Mouse (Mus musculus) left cerebral cortex, postnatal 14 days (tissue): ENCODE data around the gene Zfp870. TPM values are rescaled to one million over a fixed set of nuclear protein-coding genes. Genes with fewer than 3 reads are reported as not detected.

ENCODE experiments used
- DNase-seq, 2 experiments: peaks; one replicate each; pipeline ENCODE4 v3.0.0; 2021 to 2022; ENCODE audit warnings: low spot score in 2 of 2, mixed read lengths in 1 of 2
- intact Hi-C: fragments of 180-260 bp; cut with DNase I; formaldehyde crosslinking; loops from one replicate; pipeline ENCODE4 v1.15.1; 2025
- long read RNA-seq, 2 experiments: library from polyadenylated mRNA; stranded (forward); transcript quantifications; one replicate each; pipeline ENCODE4 v2.0.0; 2021
- total RNA-seq, 2 experiments: library from RNA; stranded (reverse); gene quantifications; 2 replicates each; pipeline ENCODE4 v1.2.3; 2021

The Zfp870 gene
- total RNA-seq = 1 to 10 TPM; 8.0 to 8.3 TPM
- long read RNA-seq, experiment 1, full-length matches to known transcripts = 4 of 9 reads
- long read RNA-seq, experiment 1, partial matches to known transcripts = 1 of 9 reads
- long read RNA-seq, experiment 1, other reads (novel, unspliced or antisense) = 4 of 9 reads
- long read RNA-seq, experiment 2, full-length matches to known transcripts = 4 of 9 reads
- long read RNA-seq, experiment 2, partial matches to known transcripts = 0 of 9 reads
- long read RNA-seq, experiment 2, other reads (novel, unspliced or antisense) = 5 of 9 reads

- intact Hi-C loops = no loop called here
- peak; percentile 91 to 96 for DNase-seq
These were observed at the start of gene Zfp870 for GRCm38 (mm10) chr17:32891239-32892180. TSS of gene Zfp870 (minus strand) at chr17:32891642.

DNA sequence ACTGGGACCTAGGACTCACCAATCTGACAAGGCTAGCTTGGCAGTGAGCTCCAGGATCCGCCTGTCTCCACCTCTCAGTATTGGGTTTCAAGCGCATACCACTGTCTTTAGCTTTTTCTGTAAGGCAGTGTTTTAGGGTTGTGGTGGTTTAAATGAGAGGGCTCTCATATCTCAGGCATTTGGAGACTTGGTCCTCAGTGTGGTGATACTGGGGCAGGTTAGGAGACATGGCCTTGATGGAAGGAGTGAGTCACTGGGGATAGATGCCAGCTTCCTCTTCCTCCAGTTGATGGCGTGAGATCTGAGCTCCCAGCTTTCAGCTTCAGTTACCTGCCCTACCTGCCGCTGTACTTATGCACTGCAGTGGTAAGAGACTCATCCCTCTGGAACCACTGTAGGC lies 48.4 kb upstream of the Zfp870 start:
- no peak for DNase-seq
- intact Hi-C loops = no loop called here

DNA sequence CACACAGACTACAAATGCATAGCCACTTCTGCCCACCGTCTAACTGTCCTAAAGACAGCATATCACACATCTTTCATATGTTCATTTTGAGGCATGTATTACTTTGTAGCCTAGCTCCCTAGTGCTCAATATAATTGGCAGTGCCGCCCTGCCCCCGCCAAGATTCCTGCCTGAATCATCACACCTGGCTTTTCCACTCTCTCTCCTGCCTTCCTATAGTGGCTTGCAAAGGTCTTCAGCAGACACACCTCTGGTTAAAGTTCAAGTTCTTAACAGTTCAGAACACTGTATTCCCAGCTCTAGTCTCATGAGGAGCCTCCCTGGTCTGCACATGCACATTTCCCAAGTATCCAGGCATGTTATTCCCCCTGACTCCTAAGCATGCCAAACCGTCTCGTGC lies 36.4 kb upstream of the Zfp870 start:
- intact Hi-C loops = no loop called here
- DNase-seq = no peak

DNA sequence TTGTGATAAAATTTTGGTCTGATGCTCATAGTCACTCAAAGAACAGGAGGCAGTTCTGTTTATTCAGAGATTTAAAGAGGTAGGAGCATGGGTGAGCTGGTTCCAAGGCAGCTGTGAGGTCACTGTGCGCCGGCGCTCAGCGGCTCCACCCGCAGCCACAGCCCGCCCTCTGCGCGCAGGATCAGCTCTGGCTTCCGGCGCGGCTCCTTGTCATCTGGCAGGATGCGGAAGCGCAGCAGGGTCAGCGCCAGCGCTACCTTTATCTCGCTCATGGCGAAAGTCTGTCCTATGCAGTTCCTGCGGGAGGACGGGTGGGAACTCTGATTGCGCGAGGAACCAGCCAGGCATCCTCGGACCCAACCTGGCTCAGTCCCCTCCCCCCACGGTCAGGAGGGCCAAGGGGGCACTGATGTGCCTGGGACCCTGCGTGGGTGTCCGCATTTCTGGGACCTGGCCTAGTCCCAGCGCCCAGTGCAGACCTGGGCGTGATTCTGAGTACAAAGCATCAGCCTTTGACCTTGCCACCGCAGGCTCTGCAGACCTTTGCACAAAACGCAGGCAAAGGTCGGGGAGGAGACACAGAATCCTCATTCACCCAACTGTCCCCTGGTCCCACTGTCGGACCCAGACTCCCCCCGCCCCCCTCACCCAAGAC lies 33.3 kb upstream of the Zfp870 start:
- DNase-seq = peak; percentile 71 to 74
- intact Hi-C loops = no loop called here

GRCm38 (mm10) chr17:32923681-32924080 lies 32.2 kb upstream of the Zfp870 start:
- DNase-seq = no peak
- intact Hi-C loops = no loop called here

DNA sequence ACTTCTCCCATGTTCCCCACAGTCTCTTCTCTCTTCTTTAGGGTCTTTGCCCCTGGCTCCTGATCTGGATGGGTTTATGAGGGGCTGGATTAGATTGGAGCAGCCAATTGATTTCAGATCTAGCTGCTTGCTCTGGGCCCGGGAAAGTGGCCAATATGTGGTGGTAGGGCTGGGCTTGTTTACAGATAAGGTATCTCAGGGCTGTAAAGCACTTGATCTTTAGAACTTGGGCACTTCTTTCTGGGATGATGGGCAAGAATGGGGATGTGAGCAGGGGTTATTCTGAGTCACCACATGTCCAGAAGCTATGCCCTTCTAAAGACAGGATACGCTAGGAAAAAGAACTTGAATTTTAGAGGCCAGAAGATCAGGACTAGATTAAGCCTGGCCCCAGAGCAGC lies 27.7 kb upstream of the Zfp870 start:
- DNase-seq = no peak
- intact Hi-C loops = no loop called here

DNA sequence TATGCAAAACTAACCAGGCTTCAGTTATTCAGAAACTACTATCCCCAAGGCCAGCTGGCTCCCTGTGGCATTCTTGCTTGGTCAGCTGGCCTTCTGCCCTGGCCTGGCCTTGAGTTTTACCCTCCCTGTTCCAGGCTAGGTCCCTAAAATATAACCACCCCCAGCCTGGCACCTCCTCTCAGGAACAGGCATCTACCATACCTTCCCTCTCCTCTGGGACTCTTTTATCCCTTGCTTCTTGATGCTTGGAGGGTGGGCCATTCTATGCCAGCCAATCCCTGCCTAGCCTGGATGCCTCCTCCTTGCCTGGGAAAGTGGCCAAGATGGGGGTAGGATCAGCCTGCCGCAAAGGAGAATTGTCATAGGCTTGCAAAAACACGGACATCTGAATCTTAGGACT lies 25.7 kb upstream of the Zfp870 start, which contains the start of gene Cyp4f14:
Gene Cyp4f14, minus strand, starts transcription at position 212 of the 400 bp plus-strand sequence.
- peak; percentile 9 to 15 for DNase-seq
- intact Hi-C loops = no loop called here

DNA sequence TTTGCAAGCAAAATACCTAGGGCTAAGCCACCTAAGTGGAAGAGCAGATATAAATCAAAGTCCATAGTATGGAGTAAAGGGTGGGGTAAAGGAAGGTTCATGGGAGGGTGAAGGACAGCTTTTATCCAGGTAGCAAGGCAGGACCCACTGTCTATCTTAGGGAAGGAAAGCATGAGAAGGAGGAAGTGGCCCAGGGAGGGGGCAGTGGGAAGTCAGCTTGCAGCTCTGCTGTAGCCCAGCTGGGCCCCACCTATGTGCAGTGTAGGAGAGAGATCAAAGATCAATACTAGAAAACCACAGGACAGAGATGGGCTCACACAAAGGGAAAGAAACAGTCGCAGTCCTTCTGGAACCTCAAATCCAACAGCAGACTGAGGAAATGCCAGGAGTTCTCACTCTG lies 24.6 kb upstream of the Zfp870 start:
- intact Hi-C loops = no loop called here
- no peak for DNase-seq

DNA sequence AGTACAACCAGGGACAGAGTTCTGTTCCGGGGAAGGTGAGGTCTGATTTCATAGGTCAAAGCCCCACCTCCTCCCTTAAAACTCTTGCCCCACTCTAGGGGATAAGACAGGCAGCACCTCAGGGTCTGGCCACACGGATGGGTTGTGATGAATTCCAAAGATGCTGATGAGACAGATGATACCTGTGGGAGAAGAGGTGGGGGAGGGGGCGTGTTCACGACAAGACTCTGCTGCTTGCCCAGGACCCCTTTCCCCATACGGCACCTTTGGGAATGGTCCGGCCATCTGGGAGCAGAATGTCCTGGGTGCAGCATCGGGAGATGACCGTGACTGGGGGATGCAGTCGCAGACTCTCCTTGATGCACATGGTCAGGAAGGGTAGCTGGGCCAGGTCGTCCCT lies 14.7 kb upstream of the Zfp870 start:
- intact Hi-C loops = loop anchor here (5.0 kb wide), 1 partner anchor 41 kb away; the partner anchor contains the start of gene Cyp4f13
- no peak for DNase-seq

- peak in 1 of 2 experiments; percentile 23 for DNase-seq
- intact Hi-C loops = loop anchor here (5.0 kb wide), 1 partner anchor 42 kb away; the partner anchor contains the start of gene Cyp4f13
These were observed 13.8 kb upstream of the Zfp870 start for GRCm38 (mm10) chr17:32905239-32905638.

- no peak for DNase-seq
- intact Hi-C loops = no loop called here
These were observed 13.0 kb upstream of the Zfp870 start for GRCm38 (mm10) chr17:32904414-32904813.

DNA sequence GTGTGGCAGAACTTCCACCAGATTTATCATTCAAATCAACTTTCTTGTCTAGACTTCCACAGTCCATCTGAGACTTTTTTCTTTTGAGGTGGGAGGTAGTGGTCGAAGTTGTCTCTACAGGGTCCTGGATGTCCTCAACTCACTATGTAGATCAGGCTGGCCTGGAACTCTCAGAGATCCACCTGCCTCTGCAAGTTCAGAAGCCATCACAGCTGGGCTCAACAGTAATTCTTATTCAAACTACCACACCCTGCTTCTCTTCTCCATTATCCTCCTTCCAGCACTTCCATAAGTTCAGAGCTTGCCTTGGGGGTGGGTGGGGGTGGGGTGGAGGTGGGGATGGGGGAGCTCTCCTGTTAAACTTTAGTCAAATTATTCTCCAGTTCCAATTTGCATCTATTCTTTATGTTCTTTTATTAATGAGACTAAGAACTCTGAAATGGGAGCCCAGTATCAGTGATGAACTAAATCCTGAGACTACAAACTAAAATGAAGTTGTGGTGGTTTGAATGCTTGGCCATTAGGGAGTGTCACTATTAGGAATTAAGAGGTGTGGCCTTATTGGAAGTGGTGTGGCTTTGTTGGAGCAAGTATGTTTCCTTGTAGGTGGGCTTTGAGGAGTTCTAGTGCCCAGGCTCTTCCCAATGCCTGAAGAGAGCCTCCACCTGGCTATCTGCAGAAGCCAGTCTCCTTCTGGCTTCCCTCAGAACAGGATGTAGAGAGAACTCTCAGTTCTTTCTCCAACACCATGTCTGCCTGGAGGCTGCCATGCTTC lies 10.5 kb upstream of the Zfp870 start:
- intact Hi-C loops = no loop called here
- no peak for DNase-seq

GRCm38 (mm10) chr17:32895421-32895820 lies 4.0 kb upstream of the Zfp870 start:
- intact Hi-C loops = no loop called here
- DNase-seq = no peak

DNA sequence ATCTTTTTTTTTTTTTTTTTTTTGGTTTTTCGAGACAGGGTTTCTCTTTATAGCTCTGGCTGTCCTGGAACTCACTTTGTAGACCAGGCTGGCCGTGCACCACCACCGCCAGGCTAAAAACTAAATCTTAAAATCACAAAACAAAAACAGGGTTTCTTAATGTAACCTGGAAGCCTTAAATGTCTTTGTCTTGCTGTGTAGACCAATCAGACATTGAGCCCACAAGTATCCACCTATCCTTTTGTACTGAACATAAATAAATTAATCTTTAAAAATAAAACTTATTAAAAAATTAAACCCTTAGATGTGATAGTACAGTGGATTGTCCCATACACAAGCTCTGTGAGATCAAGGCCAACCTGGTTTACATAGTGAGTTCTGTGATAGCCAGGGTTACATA lies 2.5 kb upstream of the Zfp870 start:
- no peak for DNase-seq
- intact Hi-C loops = no loop called here

- intact Hi-C loops = no loop called here
- peak in 1 of 2 experiments; percentile 3 for DNase-seq
These were observed 597 bp downstream of the Zfp870 start for GRCm38 (mm10) chr17:32890852-32891238.

- DNase-seq = no peak
- intact Hi-C loops = no loop called here
These were observed 1.8 kb downstream of the Zfp870 start for GRCm38 (mm10) chr17:32889611-32890010.

DNA sequence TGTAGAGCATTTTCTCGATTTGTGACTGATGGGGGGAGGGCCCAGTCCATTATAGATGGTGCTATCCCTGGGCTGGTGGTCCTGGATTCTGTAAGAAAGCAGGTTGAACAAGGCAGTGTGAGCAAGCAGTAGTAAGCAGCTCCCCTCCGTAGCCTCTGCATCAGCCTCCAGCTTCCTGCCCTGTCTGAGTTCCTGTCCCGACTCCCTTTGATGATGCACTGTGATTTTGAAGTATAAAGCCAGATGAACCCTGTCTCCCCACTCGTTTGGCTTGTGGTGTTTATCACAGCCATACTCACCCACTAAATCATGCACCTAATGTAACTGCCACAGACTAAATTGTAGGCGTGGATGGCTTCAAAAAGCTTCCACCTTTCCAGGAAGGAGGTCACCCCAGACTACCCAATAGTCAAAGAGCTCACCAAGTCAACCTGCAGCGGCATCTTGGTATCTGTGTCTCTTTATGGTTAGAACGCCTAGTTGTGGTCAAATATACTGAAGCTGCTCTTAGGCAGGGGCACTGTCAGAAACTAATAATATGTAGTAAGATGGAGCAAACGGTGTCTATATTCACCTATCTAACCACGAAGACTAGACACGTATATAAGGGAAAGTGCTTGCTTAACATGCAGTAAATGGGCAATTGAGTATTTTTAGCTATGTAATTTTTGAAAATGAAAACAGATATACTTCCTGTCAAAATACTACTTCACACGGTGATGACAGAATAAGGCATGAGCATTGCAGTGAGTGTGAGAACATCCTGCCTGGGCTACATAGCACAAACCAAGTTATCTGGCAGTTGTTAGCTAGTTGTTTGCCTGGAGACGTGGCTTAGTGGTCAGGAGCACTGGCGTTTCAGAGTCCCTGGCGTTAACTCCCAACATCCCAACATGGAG lies 10.9 kb downstream of the Zfp870 start:
- intact Hi-C loops = no loop called here
- no peak for DNase-seq

DNA sequence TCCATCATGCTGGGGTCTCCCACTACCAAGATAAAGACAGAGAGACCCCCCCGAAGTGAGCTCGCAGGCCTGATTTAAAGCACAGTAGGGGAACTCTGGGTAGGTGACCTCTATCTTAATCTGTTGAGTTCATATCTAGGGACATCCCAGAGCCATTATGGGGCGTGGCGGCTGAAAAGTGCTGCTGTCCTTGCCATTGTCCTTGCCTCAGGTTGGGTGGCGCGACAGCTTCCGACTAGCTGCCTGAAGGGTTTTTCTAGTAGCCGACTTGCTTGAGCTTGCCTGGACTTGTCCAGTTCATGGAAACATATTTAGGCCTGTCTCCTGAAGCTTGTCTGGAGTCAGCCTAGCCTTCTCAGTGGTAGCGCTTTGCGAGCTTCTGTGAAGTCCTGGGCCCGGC lies 12.7 kb downstream of the Zfp870 start:
- intact Hi-C loops = no loop called here
- DNase-seq = no peak
